Mouse (Mus musculus) heart, adult 10 weeks (tissue): ENCODE data around the gene Fgfr3. TPM values are rescaled to one million over a fixed set of nuclear protein-coding genes. Genes with fewer than 3 reads are reported as not detected.

Experiments used
- polyA plus RNA-seq: library from polyadenylated mRNA; stranded (reverse); fragments of 350-450 nt; fragmentation: Illumina TruSeq; extraction: RNeasy Lipid Tissue Mini Kit (QIAGEN cat#74804); gene quantifications from one replicate; pipeline ENCODE4 v1.2.3, GENCODE M21; 2014; ENCODE audit warnings: low read depth, low replicate concordance

The Fgfr3 gene
- polyA plus RNA-seq = 7.5 TPM

DNA sequence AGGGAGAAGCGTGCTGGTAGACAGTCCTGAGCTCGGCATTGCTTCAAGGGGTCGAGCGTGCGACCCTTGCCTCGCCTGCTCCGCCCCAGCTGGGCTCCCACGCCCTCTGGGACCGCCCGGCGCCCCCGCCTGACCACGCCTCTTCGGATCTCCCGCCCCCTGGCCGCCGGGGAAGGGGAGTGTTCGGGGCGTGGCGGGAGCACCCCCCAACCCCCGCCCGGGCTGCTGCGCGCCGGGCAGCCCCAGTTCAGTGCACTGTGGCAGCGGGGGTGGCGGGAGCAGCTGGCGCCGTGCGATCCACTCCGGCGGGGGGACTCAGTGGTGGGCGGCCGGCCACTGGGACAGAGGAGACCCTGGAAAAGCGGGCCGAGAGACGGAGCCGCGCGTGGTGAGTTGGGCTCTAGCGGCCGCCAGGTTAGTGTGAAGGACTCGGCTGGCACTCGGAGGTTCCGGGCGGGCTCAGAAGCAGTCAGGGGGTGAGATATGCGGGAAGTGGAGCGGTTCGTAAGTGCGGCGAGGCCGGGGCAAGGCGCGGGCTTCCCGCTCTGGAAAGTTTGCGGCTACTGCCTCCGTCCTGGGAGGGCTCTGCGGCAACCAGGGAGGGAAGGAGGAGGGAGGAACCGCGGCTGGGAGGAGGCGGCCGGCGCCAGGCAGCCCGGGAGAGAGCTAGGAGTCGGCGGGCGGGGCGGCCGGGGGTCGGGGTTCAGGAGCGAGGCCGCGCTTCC, at the start of gene Fgfr3:
Gene Fgfr3, plus strand, starts transcription at position 134 of the 725 bp plus-strand sequence.

DNA sequence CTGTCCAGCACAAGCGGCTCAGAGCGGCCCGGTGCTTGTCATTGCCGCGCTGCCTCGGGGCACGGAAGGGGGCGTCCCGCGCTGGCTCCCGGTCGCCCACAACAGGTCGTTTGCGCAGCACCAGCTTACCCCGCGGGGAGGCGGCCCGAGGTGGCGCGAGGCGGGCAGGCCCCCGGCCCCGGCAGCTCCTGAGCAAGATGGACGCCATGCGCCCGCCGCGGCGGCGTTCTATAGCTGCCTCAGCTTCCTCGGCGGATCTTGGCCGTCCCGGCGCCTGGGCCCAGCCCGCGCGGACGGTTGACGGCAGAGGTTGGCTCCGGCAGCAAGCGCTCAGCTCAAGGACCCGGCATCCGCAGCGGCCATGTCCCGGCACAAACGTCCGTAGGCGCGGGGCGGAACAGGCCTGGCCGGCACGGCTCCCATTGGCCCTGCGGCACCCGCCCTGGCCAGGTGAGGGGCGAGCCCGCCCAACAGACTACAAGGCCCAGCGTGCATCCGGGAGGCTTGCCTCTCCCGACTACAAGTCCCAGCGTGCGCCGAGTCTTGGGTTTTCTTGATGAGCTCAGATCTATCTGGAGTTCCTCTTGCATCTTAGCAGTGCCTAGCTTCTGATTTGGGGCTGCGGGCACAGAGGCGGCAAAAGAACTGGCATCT, 61.0 kb downstream of the Fgfr3 start, which contains the start of gene Letm1:
Gene Letm1, minus strand, starts transcription at position 473 of the 654 bp plus-strand sequence.

Other genes starting within 250 kb of the Fgfr3 start
- 29.1 TPM for gene Fam53a, start 92.0 kb upstream of the Fgfr3 start, polyA plus RNA-seq
- 1.5 TPM for gene Gm9903, start 91.7 kb upstream of the Fgfr3 start, polyA plus RNA-seq
- gene Slbp, start 69.1 kb upstream of the Fgfr3 start, polyA plus RNA-seq = 18.6 TPM
- gene Tacc3, start 63.5 kb upstream of the Fgfr3 start, polyA plus RNA-seq = 2.5 TPM
- 27.0 TPM for gene Tmem129, start 63.3 kb upstream of the Fgfr3 start, polyA plus RNA-seq
- 73.0 TPM for gene Letm1, start 61.1 kb downstream of the Fgfr3 start, polyA plus RNA-seq
- gene Nsd2, start 99.1 kb downstream of the Fgfr3 start, polyA plus RNA-seq = 10.8 TPM
- gene Nelfa, start 214.7 kb downstream of the Fgfr3 start, polyA plus RNA-seq = 11.8 TPM